Mouse (Mus musculus): ENCODE data around the gene Gm39566. TPM values are rescaled to one million over a fixed set of nuclear protein-coding genes. Genes with fewer than 3 reads are reported as not detected.
A peak's percentile ranks its signal among the peaks of the same experiment; 100 is the strongest.
"Not testable (repeated sequence)": the region's sequence is repeated elsewhere in the genome, so short reads cannot be mapped to it uniquely, and the experiment has no call there.

The Gm39566 gene
- total RNA-seq (2017), result not detected in 2 replicates

GRCm38 (mm10) chr11:69815155-69815554 is at the start of gene Gm39566:
Gm39566 (minus strand) TSS chr11:69815298.
- no peak for ATAC-seq (replicated peaks; ENCODE audit: low read depth, poor library complexity, severe bottlenecking)

GRCm38 (mm10) chr11:69864138-69864860 is 49.2 kb upstream of the Gm39566 start:
- no peak for ATAC-seq (replicated peaks; ENCODE audit: low read depth, poor library complexity, severe bottlenecking)

- not testable (repeated sequence) for ATAC-seq (replicated peaks; ENCODE audit: low read depth, poor library complexity, severe bottlenecking)
Measured at GRCm38 (mm10) chr11:69863729-69864128, 48.6 kb upstream of the Gm39566 start.

GRCm38 (mm10) chr11:69858113-69858998 is 43.3 kb upstream of the Gm39566 start, which contains the start of gene Tnk1:
Tnk1 (minus strand) TSS chr11:69858730.
- no peak for ATAC-seq (replicated peaks; ENCODE audit: low read depth, poor library complexity, severe bottlenecking)

DNA sequence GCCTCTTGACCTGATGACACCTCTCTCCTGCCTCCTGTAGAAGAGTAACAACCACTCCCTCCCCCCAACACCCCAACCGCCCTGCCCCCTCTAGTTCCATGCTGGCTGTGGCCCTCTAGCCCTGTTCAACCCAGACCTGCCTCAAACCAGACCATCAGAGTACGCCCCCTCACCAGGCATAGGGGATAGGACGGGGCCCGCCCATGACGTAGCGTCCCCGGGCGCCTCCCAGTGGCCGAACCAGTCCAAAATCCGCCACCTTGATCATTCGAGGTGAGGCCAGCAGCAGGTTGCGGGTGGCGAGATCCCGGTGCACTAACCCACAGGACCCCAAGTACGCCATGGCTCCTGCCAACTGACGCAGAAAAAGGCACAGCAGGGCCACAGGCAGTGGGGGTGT is 40.2 kb upstream of the Gm39566 start:
- peak; percentile 30 for ATAC-seq (replicated peaks; ENCODE audit: low read depth, poor library complexity, severe bottlenecking)

DNA sequence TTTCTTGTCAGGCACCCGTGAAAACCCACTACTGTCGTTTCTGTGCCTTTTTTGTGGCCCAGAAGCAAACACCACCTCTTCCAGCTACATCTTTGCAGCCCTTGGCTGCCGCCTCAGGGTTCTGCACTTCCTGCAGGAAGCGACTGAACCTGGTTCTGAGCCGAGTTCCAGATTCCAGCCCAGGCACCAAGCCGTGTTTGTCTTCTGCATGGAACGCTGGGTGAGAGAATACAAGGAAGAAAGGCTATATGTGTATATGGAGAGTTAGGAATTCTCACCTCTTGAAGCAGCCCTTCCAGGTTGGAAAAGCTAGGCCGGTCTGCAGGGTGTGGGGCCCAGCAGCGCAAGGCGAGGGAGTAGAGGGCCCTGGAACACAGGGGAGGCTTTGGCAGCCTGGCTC is 39.6 kb upstream of the Gm39566 start:
- ATAC-seq (replicated peaks; ENCODE audit: low read depth, poor library complexity, severe bottlenecking), result no peak

GRCm38 (mm10) chr11:69853994-69854393 is 38.9 kb upstream of the Gm39566 start:
- peak; percentile 68 for ATAC-seq (replicated peaks; ENCODE audit: low read depth, poor library complexity, severe bottlenecking)

DNA sequence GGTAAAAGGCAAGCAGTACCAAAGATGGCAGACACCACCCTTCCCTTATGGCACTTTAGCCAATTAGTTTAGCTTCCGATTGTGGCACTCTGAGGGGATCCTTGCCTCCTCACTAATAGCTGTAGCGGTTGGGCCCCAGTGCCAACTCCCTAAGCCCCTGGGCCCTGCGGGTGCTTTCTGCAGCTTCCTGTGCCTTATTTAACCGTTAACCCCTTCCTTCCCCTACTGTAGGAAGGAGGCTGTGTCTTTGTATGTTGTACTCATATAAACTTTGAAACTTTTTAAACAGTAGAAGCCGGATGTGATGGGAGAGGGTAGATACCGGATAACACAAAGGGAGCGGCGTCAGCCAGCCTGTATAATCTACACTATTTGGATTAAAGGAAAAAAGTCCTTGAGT is 35.7 kb upstream of the Gm39566 start:
- ATAC-seq (replicated peaks; ENCODE audit: low read depth, poor library complexity, severe bottlenecking), result peak; percentile 41

DNA sequence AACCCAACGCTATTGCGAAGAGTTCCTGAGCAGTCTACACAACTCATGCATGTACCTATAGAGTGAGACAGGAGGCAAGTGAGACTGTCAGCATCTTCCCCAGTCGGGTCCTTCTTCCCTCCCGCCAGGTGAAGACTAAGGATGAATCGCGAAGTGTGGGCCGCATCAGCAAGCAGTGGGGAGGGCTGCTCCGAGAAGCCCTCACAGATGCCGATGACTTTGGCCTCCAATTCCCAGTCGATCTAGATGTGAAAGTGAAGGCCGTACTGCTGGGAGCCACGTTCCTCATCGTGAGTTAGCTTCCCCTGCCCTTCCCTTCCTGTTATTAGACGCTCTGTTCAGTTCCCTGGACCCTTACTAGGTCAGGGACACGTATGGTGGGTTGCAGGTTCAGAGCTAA is 34.8 kb upstream of the Gm39566 start:
- ATAC-seq (replicated peaks; ENCODE audit: low read depth, poor library complexity, severe bottlenecking), result no peak

DNA sequence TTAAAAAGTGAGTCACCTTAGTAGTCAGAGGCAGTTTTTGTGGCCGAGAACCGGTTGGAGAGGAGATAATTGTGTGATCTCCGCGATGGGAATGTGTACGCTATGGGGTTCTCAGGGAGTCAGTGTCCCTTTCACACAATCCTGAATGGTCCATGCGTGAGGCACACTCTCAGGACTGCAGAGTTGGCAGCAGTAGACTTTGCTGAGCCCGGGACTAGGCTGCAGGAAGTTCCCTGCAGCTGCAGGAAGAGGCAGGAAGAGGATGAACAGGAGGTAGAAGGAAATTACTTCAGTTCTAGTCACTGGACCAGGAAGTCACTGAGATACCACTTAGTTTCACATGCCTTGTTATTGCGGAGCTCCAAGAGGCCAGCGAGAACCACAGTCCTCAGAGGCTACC is 34.0 kb upstream of the Gm39566 start:
- no peak for ATAC-seq (replicated peaks; ENCODE audit: low read depth, poor library complexity, severe bottlenecking)

- ATAC-seq (replicated peaks; ENCODE audit: low read depth, poor library complexity, severe bottlenecking), result no peak
Measured at GRCm38 (mm10) chr11:69848021-69848420, 32.9 kb upstream of the Gm39566 start.

GRCm38 (mm10) chr11:69846738-69847688 is 31.9 kb upstream of the Gm39566 start:
- ATAC-seq (replicated peaks; ENCODE audit: low read depth, poor library complexity, severe bottlenecking), result peak; percentile 26

DNA sequence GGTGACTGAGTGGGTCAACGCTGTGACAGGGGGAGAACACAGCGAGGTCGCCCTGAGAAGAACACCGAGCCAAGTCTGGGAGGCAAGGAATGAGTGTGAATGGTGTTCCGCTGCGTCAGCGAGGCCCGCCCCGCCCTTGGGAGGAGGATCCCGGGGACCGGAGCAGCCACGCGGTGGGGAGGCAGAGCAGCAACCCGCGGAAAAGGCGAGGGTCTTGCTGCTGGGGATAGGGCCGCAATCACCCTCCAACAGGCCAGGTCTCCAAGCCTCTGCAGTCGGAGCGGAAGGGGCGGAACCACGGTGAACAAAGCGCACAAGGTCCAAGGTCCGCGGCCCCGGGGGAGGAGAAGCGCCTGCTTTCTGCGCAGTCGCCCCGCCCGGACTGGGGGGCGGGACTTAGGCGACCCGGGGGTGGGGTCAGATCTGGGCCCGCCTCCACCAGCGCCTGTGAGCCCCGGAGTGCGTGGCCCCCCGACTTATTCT is 31.1 kb upstream of the Gm39566 start, which contains the start of gene Plscr3:
Gene Plscr3, plus strand, starts transcription at position 179 of the 483 bp plus-strand sequence.
- peak; percentile 83 for ATAC-seq (replicated peaks; ENCODE audit: low read depth, poor library complexity, severe bottlenecking)

DNA sequence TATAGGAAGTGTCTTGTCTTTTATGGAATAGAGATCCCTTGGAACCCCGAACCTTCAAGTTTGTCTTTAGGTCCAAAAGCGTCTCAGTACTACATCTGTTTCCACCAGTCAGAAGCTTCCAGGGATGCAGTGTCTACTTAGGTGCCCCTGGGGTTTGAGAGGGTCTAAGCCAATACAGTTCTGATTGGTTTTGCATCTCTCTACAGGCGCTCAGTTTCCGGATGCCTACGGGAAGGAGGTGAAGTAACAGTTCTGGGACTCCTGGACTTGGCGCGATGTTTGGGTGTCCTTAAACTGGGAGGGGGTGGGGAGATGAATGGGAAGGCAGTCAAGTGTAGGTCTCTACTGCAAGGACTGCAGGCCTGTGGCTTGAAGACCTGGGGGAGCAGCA is 23.6 kb upstream of the Gm39566 start:
- ATAC-seq (replicated peaks; ENCODE audit: low read depth, poor library complexity, severe bottlenecking), result no peak

GRCm38 (mm10) chr11:69837952-69838713 is 23.0 kb upstream of the Gm39566 start, which contains the start of gene Tmem256:
Tmem256 (plus strand) TSS chr11:69838514.
- ATAC-seq (replicated peaks; ENCODE audit: low read depth, poor library complexity, severe bottlenecking), result peak; percentile 81

DNA sequence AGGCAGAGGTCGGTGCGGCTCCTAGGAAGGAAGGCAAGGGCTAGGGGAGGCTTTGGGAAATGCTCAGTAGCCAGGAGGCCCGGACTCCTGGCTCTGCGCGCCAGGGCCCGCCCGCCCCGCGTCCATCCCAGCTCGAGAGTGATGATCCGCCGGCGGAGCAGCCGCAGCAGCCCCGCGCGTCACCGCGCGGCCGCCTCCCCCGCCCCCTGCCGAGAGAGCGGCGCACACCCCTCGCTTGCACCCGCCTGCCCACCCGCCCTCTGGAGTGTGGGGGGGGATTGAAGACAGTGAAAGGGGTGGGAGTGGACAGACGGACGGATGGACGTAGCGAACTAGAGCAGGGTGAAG is 22.5 kb upstream of the Gm39566 start, which contains the start of gene Nlgn2:
Gene Nlgn2, minus strand, starts transcription at position 181 of the 348 bp plus-strand sequence.
- ATAC-seq (replicated peaks; ENCODE audit: low read depth, poor library complexity, severe bottlenecking), result peak; percentile 6; the same call in 1 of the 2 replicates

- ATAC-seq (replicated peaks; ENCODE audit: low read depth, poor library complexity, severe bottlenecking), result no peak
Measured at GRCm38 (mm10) chr11:69836703-69837576, 21.8 kb upstream of the Gm39566 start.

DNA sequence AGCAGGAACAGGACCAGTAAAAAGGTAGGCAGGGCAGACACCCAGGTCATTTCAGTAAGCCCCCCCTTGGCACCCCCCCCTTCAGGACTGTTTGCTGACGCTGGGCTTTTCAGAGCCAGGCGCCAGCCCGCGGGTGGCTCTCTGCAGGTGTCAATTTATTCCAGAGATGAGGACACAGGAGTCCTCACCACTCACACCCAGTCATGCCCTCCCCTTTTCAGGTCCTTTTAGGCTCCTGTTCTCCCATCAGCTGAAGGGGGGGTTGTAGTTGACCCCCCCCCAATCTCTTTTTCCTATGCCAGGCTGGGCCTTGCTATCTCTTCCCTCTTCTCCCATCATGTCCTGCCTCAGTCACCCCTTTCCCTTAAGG is 20.9 kb upstream of the Gm39566 start:
- ATAC-seq (replicated peaks; ENCODE audit: low read depth, poor library complexity, severe bottlenecking), result no peak
